Mouse (Mus musculus): Measurements from ENCODE around the gene Lsamp. TPM values are rescaled to one million over a fixed set of nuclear protein-coding genes. Genes with fewer than 3 reads are reported as not detected.
A peak's percentile ranks its signal among the peaks of the same experiment; 100 is the strongest.

Lsamp gene
- polyA plus RNA-seq, 1 experiment from 2014 or later, result 1.5 TPM

GRCm38 (mm10) chr16:41210055-41210454 lies 1225.9 kb downstream of the Lsamp start:
- H3K4me3 ChIP-seq (ENCODE audit: low read depth, low read length), result no peak overlapping the region
- H3K36me3 ChIP-seq (ENCODE audit: control insufficient read depth, insufficient read depth), result no peaks in the 10 kb centered on the region
- no peaks in the 10 kb centered on the region for H3K27me3 ChIP-seq (replicated peaks; ENCODE audit: control insufficient read depth, insufficient read depth, low read length)
- TF ChIP-seq CTCF (IDR thresholded peaks at IDR 0.05; ENCODE audit: low read depth), result no peak
- H3K4me1 ChIP-seq (replicated peaks; ENCODE audit: control insufficient read depth, insufficient read depth, low read length), result no peaks in the 10 kb centered on the region
- 93% methylated on average over 5 of the region's 5 CpGs for WGBS
- no peaks in the 10 kb centered on the region for H3K9me3 ChIP-seq (ENCODE audit: control insufficient read depth)
- no peak overlapping the region for H3K9ac ChIP-seq (ENCODE audit: low read depth, low read length)
- ATAC-seq, result no peak
- no peak overlapping the region for H3K4me2 ChIP-seq (replicated peaks; ENCODE audit: low read depth)
- H3K27ac ChIP-seq (ENCODE audit: low read depth, low read length), result no peak overlapping the region

- Histone ChIP-seq H3K27me3 (replicated peaks; ENCODE audit: control insufficient read depth, insufficient read depth, low read length) (no peaks in the 10 kb centered on the region), H3K27ac (ENCODE audit: low read depth, low read length) (no peak overlapping the region), H3K4me2 (replicated peaks; ENCODE audit: low read depth) (no peak overlapping the region), H3K36me3 (ENCODE audit: control insufficient read depth, insufficient read depth) (no peaks in the 10 kb centered on the region), H3K9me3 (ENCODE audit: control insufficient read depth) (no peaks in the 10 kb centered on the region), H3K9ac (ENCODE audit: low read depth, low read length) (no peak overlapping the region), H3K4me1 (replicated peaks; ENCODE audit: control insufficient read depth, insufficient read depth, low read length) (no peaks in the 10 kb centered on the region), H3K4me3 (ENCODE audit: low read depth, low read length) (no peak overlapping the region)
- no peak for TF ChIP-seq CTCF (IDR thresholded peaks at IDR 0.05; ENCODE audit: low read depth)
- no peak for ATAC-seq
These were observed 1251.7 kb downstream of the Lsamp start for GRCm38 (mm10) chr16:41235829-41236228.

- Histone ChIP-seq H3K27ac (ENCODE audit: low read depth, low read length) (no peak overlapping the region), H3K9ac (ENCODE audit: low read depth, low read length) (no peak overlapping the region), H3K4me2 (replicated peaks; ENCODE audit: low read depth) (no peak overlapping the region), H3K36me3 (ENCODE audit: control insufficient read depth, insufficient read depth) (no peaks in the 10 kb centered on the region), H3K9me3 (ENCODE audit: control insufficient read depth) (no peaks in the 10 kb centered on the region), H3K4me1 (replicated peaks; ENCODE audit: control insufficient read depth, insufficient read depth, low read length) (no peaks in the 10 kb centered on the region), H3K27me3 (replicated peaks; ENCODE audit: control insufficient read depth, insufficient read depth, low read length) (no peaks in the 10 kb centered on the region), H3K4me3 (ENCODE audit: low read depth, low read length) (no peak overlapping the region)
- no peak for ATAC-seq
- 51% methylated on average over 4 of the region's 4 CpGs for WGBS
- TF ChIP-seq CTCF (IDR thresholded peaks at IDR 0.05; ENCODE audit: low read depth), result no peak
These were observed 1258.7 kb downstream of the Lsamp start for GRCm38 (mm10) chr16:41242841-41243240.

GRCm38 (mm10) chr16:41244711-41245110 lies 1260.5 kb downstream of the Lsamp start:
- no peaks in the 10 kb centered on the region for H3K36me3 ChIP-seq (ENCODE audit: control insufficient read depth, insufficient read depth)
- no peak overlapping the region for H3K4me2 ChIP-seq (replicated peaks; ENCODE audit: low read depth)
- H3K27ac ChIP-seq (ENCODE audit: low read depth, low read length), result no peak overlapping the region
- no peaks in the 10 kb centered on the region for H3K4me1 ChIP-seq (replicated peaks; ENCODE audit: control insufficient read depth, insufficient read depth, low read length)
- no peak overlapping the region for H3K9ac ChIP-seq (ENCODE audit: low read depth, low read length)
- H3K9me3 ChIP-seq (ENCODE audit: control insufficient read depth), result no peaks in the 10 kb centered on the region
- H3K27me3 ChIP-seq (replicated peaks; ENCODE audit: control insufficient read depth, insufficient read depth, low read length), result no peaks in the 10 kb centered on the region
- no peak overlapping the region for H3K4me3 ChIP-seq (ENCODE audit: low read depth, low read length)
- 8% methylated on average over 2 of the region's 2 CpGs for WGBS
- peak; percentile 71 for TF ChIP-seq CTCF (IDR thresholded peaks at IDR 0.05; ENCODE audit: low read depth)
- ATAC-seq, result no peak

GRCm38 (mm10) chr16:41258145-41259035 lies 1274.2 kb downstream of the Lsamp start:
- 52% methylated on average over 12 of the region's 12 CpGs for WGBS
- peak; percentile 84 for TF ChIP-seq CTCF (IDR thresholded peaks at IDR 0.05; ENCODE audit: low read depth)
- no peak overlapping the region for H3K27ac ChIP-seq (ENCODE audit: low read depth, low read length)
- H3K36me3 ChIP-seq (ENCODE audit: control insufficient read depth, insufficient read depth), result no peaks in the 10 kb centered on the region
- H3K4me3 ChIP-seq (ENCODE audit: low read depth, low read length), result no peak overlapping the region
- no peak overlapping the region for H3K4me2 ChIP-seq (replicated peaks; ENCODE audit: low read depth)
- H3K4me1 ChIP-seq (replicated peaks; ENCODE audit: control insufficient read depth, insufficient read depth, low read length), result no peaks in the 10 kb centered on the region
- no peaks in the 10 kb centered on the region for H3K9me3 ChIP-seq (ENCODE audit: control insufficient read depth)
- no peak overlapping the region for H3K9ac ChIP-seq (ENCODE audit: low read depth, low read length)
- ATAC-seq, result no peak
- no peaks in the 10 kb centered on the region for H3K27me3 ChIP-seq (replicated peaks; ENCODE audit: control insufficient read depth, insufficient read depth, low read length)

GRCm38 (mm10) chr16:41275999-41276671 lies 1292.0 kb downstream of the Lsamp start:
- no peak for ATAC-seq
- Histone ChIP-seq H3K27me3 (replicated peaks; ENCODE audit: control insufficient read depth, insufficient read depth, low read length) (no peaks in the 10 kb centered on the region), H3K9me3 (ENCODE audit: control insufficient read depth) (no peaks in the 10 kb centered on the region), H3K36me3 (ENCODE audit: control insufficient read depth, insufficient read depth) (no peaks in the 10 kb centered on the region), H3K27ac (ENCODE audit: low read depth, low read length) (no peak overlapping the region), H3K9ac (ENCODE audit: low read depth, low read length) (no peak overlapping the region), H3K4me1 (replicated peaks; ENCODE audit: control insufficient read depth, insufficient read depth, low read length) (no peaks in the 10 kb centered on the region), H3K4me2 (replicated peaks; ENCODE audit: low read depth) (no peak overlapping the region), H3K4me3 (ENCODE audit: low read depth, low read length) (no peak overlapping the region)
- TF ChIP-seq CTCF (IDR thresholded peaks at IDR 0.05; ENCODE audit: low read depth), result no peak
- 92% methylated on average over 2 of the region's 2 CpGs for WGBS
